Mouse (Mus musculus) ES-Bruce4 (cell line): ENCODE measurements around the gene Hoxb13. TPM values are rescaled to one million over a fixed set of nuclear protein-coding genes. Genes with fewer than 3 reads are reported as not detected.

Experiments
- H3K27ac ChIP-seq: 2 replicates; pipeline ENCODE4 v1.5.1; 2012; ENCODE audit warnings: low read length, inconsistent platforms; ENCODE audit not compliant: insufficient read depth
- H3K27me3 ChIP-seq: 2 replicates; pipeline ENCODE4 v1.6.1; 2012; ENCODE audit warnings: mild to moderate bottlenecking, low read length, inconsistent platforms; ENCODE audit not compliant: control insufficient read depth, poor library complexity, insufficient read depth, severe bottlenecking
- H3K36me3 ChIP-seq: 2 replicates; pipeline ENCODE4 v1.6.1; 2012; ENCODE audit warnings: inconsistent platforms, mild to moderate bottlenecking, low read length, moderate library complexity; ENCODE audit not compliant: control insufficient read depth, poor library complexity, insufficient read depth, severe bottlenecking
- H3K4me1 ChIP-seq: one replicate; pipeline ENCODE4 v1.8.1; 2011; ENCODE audit warnings: low read length; ENCODE audit not compliant: control insufficient read depth, insufficient read depth
- H3K4me3 ChIP-seq: 2 replicates; pipeline ENCODE4 v1.5.1; 2011; ENCODE audit warnings: low read depth, mild to moderate bottlenecking, low read length
- H3K9ac ChIP-seq: 2 replicates; pipeline ENCODE4 v1.6.1; 2012; ENCODE audit warnings: low read depth, mild to moderate bottlenecking, inconsistent platforms; ENCODE audit not compliant: poor library complexity, severe bottlenecking
- H3K9me3 ChIP-seq: replicated peaks from 2 replicates; pipeline ENCODE4 v1.6.1; 2012; ENCODE audit warnings: mild to moderate bottlenecking, low read length, inconsistent platforms; ENCODE audit not compliant: control insufficient read depth, poor library complexity, insufficient read depth, severe bottlenecking
- CTCF ChIP-seq: IDR thresholded peaks from one replicate; pipeline ENCODE4 v1.8.1; 2011; ENCODE audit warnings: low read depth, low read length
- EP300 ChIP-seq: IDR thresholded peaks from 2 replicates; pipeline ENCODE4 v1.6.1; 2011; ENCODE audit warnings: low read depth, low read length; ENCODE audit not compliant: insufficient read depth
- POLR2A ChIP-seq: IDR thresholded peaks from one replicate; pipeline ENCODE4 v1.8.1; 2011; ENCODE audit warnings: low read length; ENCODE audit not compliant: insufficient read depth
- polyA plus RNA-seq: library from polyadenylated mRNA; stranded (reverse); fragments of >200 nt; gene quantifications from 2 replicates; pipeline ENCODE4 v1.2.4, GENCODE M21; 2011; ENCODE audit warnings: low read depth; ENCODE audit not compliant: missing spikeins, insufficient read depth, insufficient read length

Gene Hoxb13
- polyA plus RNA-seq, 1 experiment = not detected

DNA sequence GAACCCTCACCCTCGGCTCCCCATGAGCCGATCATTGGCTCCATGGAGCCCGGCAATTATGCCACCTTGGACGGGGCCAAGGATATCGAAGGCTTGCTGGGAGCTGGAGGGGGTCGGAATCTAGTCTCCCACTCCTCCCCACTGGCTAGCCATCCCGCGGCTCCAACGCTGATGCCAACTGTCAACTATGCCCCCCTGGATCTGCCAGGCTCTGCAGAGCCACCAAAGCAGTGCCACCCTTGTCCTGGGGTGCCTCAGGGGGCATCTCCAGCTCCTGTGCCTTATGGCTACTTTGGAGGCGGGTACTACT is 240 bp downstream of the Hoxb13 start:
- no peak overlapping the region for H3K27ac ChIP-seq
- H3K36me3 ChIP-seq = no peaks in the 10 kb centered on the region
- no peaks in the 10 kb centered on the region for H3K9me3 ChIP-seq
- TF ChIP-seq CTCF = no peak
- no peak for TF ChIP-seq EP300
- H3K4me1 ChIP-seq = no peaks in the 10 kb centered on the region
- H3K27me3 ChIP-seq = peaks cover 26% of the 10 kb centered on the region
- H3K4me3 ChIP-seq = peak overlapping the region; percentile 32
- H3K9ac ChIP-seq = peak overlapping the region; percentile 41; the same call in 1 of the 2 replicates

DNA sequence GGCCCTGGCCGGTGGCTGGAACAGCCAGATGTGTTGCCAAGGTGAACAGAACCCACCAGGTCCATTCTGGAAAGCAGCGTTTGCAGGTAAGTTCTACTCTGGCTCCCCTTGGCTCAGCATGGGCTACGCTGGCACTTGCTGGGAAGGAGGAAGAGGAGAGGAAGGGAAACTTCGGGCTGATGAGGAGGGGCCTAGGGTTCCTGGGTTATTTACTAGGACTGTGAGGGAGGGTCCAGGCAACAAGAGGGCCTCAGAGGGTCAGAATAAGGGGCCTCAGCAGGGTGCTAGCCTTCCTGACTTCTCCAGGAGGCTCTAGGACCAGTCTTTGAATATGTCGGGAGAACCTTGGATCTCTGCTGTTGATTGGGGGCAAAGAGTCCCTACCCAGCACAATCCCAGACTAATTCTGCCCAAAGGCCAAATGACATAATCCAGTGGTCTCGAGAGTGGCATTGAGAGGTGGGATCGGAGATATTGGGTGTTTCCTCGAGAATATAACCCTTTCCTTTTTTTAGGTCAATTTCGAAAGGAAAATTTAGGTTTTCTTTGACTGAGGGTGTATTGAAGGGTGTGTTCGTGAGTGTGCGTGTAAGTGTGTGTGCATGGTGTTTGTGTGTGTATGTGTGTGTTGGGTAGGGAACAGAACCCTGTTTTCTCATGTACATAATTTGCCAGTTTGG is 985 bp downstream of the Hoxb13 start:
- H3K9me3 ChIP-seq = no peaks in the 10 kb centered on the region
- H3K27ac ChIP-seq = no peak overlapping the region
- H3K27me3 ChIP-seq = peaks cover 25% of the 10 kb centered on the region
- H3K4me3 ChIP-seq = no peak overlapping the region
- TF ChIP-seq EP300 = no peak
- no peak for TF ChIP-seq POLR2A
- no peak for TF ChIP-seq CTCF
- no peaks in the 10 kb centered on the region for H3K4me1 ChIP-seq
- no peak overlapping the region for H3K9ac ChIP-seq
- no peaks in the 10 kb centered on the region for H3K36me3 ChIP-seq

DNA sequence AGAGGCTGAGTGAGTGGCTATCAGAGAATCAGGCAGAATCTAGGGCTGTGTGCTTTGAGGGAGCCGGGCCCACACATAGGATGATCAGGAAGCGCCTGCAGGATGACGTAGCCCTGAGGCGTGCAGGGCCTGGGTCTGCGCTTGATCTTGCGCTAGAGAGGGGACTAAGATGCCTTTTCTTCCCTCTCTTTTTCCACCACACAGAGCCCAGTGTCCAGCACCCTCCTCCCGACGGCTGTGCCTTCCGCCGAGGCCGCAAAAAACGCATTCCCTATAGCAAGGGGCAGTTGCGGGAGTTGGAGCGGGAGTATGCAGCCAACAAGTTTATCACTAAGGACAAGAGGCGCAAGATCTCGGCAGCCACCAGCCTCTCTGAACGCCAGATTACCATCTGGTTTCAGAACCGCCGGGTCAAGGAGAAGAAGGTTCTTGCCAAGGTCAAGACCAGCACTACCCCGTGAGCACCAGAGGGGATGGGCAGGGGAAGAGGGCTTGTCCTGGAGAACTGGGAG is 1.7 kb downstream of the Hoxb13 start:
- Histone ChIP-seq H3K27ac (no peak overlapping the region), H3K4me1 (no peaks in the 10 kb centered on the region), H3K36me3 (no peaks in the 10 kb centered on the region), H3K4me3 (peak overlapping the region; percentile 18; the same call in 1 of the 2 replicates), H3K9ac (no peak overlapping the region), H3K27me3 (peaks cover 27% of the 10 kb centered on the region), H3K9me3 (no peaks in the 10 kb centered on the region)
- TF ChIP-seq EP300 (no peak), CTCF (no peak), POLR2A (no peak)

DNA sequence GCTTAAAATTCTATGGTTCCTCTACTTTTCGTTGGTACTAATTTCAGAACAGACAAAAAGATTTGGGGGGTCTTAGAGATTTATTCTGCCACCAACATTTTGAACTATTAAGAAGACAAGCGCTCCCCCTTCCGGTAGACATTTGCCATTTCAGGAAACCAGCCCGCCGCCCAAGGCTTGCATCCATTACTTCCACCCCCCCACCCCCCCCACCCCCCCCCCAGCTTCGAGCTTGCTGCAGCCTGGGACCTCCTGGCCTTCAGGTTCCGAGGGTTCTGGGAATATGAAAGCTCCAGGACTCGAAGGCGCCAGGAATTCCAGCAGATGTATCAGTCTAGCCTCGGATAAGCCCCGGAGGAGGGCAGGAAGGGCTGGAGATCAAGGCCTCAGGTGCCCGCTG is 4.5 kb downstream of the Hoxb13 start:
- Histone ChIP-seq H3K9ac (no peak overlapping the region), H3K9me3 (no peaks in the 10 kb centered on the region), H3K27ac (no peak overlapping the region), H3K4me1 (no peaks in the 10 kb centered on the region), H3K27me3 (peaks cover 20% of the 10 kb centered on the region), H3K4me3 (no peak overlapping the region), H3K36me3 (no peaks in the 10 kb centered on the region)
- TF ChIP-seq CTCF = peak; percentile 38
- no peak for TF ChIP-seq EP300

DNA sequence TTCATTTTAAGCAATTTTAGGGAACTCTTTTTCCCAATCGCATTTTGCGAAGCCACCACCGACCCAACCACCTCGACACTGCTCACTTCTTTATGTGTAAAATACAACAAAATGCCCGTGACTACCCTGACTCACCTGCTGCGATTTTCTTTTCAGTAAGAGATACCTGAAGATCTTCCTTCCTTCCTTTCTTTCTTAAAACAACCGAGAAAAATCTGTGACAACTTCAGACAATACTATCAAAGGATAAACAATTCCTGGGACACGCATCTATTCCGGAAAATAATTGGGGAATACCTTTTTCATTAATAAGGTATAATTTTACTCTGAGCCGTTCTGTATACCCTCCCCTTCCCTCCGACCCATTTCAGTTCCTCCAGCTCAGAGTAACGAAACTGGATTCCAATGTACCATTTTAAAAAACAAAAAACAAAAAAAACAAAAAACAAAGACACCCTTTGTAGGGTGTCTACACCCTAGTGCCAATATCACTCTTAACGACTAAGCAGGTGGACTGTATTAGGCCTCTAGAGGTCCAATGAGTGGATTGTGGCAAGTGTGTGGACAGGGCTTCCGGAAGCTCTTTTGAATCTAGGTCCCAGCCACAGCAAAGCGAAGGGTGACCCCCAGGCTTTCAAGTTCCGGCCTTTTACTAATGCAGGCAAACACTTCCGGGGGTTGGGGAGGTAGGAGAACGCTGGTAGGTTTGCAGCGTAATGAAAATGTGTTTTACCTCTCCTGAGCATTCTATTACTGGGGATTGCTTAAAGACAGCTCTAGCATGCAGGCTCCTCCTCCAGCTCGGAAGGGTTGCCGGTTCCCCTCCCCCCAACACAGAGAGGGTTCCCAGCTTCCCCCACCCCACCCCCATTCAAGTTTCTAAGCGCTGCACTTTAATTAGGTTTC is 5.3 kb downstream of the Hoxb13 start:
- Histone ChIP-seq H3K4me3 (peak overlapping the region; percentile 32), H3K9ac (peak overlapping the region; percentile 24; the same call in 1 of the 2 replicates), H3K27me3 (peaks cover 21% of the 10 kb centered on the region), H3K27ac (no peak overlapping the region), H3K36me3 (no peaks in the 10 kb centered on the region), H3K4me1 (no peaks in the 10 kb centered on the region), H3K9me3 (no peaks in the 10 kb centered on the region)
- TF ChIP-seq EP300 = no peak
- no peak for TF ChIP-seq POLR2A
- TF ChIP-seq CTCF = no peak

DNA sequence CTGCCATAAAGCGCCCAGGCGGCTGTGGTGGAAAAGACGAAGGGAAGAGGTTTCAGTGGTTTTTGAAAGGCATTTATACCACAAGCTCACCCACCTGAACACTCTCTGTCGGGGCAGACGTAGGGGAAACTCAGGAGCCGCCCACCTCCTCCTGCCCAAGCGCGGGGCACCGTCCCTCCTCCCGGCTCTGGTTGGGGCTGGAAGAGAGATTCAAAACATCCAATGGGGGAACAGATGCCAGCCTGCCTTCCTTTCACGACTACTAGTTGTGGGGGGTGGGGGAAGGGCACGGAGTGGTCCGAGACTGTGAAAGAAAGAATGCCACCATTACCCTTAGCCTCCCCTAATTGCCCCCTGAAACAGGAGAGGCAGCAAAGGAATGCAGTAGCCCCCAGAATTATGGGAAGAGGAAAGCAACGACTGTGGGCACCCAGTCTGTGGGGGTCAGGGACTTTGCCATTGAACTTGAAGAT is 6.1 kb downstream of the Hoxb13 start:
- peak overlapping the region; percentile 32 for H3K4me3 ChIP-seq
- H3K9ac ChIP-seq = peak overlapping the region; percentile 24; the same call in 1 of the 2 replicates
- TF ChIP-seq POLR2A (no peak), CTCF (no peak), EP300 (no peak)
- no peak overlapping the region for H3K27ac ChIP-seq
- H3K36me3 ChIP-seq = no peaks in the 10 kb centered on the region
- H3K27me3 ChIP-seq = peaks cover 24% of the 10 kb centered on the region
- no peaks in the 10 kb centered on the region for H3K9me3 ChIP-seq
- no peaks in the 10 kb centered on the region for H3K4me1 ChIP-seq
